Mouse (Mus musculus) hindbrain, embryonic 14.5 days (tissue): ENCODE results near the gene Nom1. TPM values are rescaled to one million over a fixed set of nuclear protein-coding genes. Genes with fewer than 3 reads are reported as not detected.

Experiments used
- ATAC-seq: fragments of 200-750 bp; cut with Nextera tagmentation; 2 replicates; pipeline ENCODE4 v1.8.0; 2017; ENCODE audit warnings: moderate number of reproducible peaks, mild to moderate bottlenecking, moderate TSS enrichment, moderate library complexity; ENCODE audit not compliant: low FRiP score
- DNase-seq: peaks from one replicate; pipeline ENCODE4 v3.0.0-alpha.2; 2015; ENCODE audit warnings: low spot score
- H3K27ac ChIP-seq: fragments of 300-500 bp; sonication (generic); 2 replicates; pipeline ENCODE4 v1.5.1; 2014; ENCODE audit warnings: mild to moderate bottlenecking, moderate library complexity
- H3K27me3 ChIP-seq: fragments of 300-500 bp; sonication (generic); 2 replicates; pipeline ENCODE4 v1.6.1; 2014; ENCODE audit warnings: mild to moderate bottlenecking, low read length, mixed read lengths; ENCODE audit not compliant: control insufficient read depth, insufficient read depth
- H3K36me3 ChIP-seq: fragments of 300-500 bp; sonication (generic); replicated peaks from 2 replicates; pipeline ENCODE4 v1.6.1; 2014; ENCODE audit not compliant: control insufficient read depth, insufficient read depth
- H3K4me1 ChIP-seq: fragments of 300-500 bp; sonication (generic); replicated peaks from 2 replicates; pipeline ENCODE4 v1.6.1; 2014; ENCODE audit warnings: antibody characterized with exemption, low read length, mixed read lengths; ENCODE audit not compliant: control insufficient read depth, insufficient read depth
- H3K4me2 ChIP-seq: fragments of 300-500 bp; sonication (generic); replicated peaks from 2 replicates; pipeline ENCODE4 v1.6.1; 2014; ENCODE audit warnings: mild to moderate bottlenecking, moderate library complexity
- H3K4me3 ChIP-seq: fragments of 300-500 bp; sonication (generic); replicated peaks from 2 replicates; pipeline ENCODE4 v1.5.1; 2014; ENCODE audit warnings: mild to moderate bottlenecking, low read length
- H3K9ac ChIP-seq: fragments of 300-500 bp; sonication (generic); 2 replicates; pipeline ENCODE4 v1.6.1; 2014
- H3K9me3 ChIP-seq: fragments of 300-500 bp; sonication (generic); 2 replicates; pipeline ENCODE4 v1.6.1; 2016; ENCODE audit warnings: low read length; ENCODE audit not compliant: control insufficient read depth
- WGBS: fragments of 180-500 bp; shearing (Covaris S2); extraction: QIAGEN DNeasy Blood & Tissue Kit; methylation state at CpG from one replicate; pipeline ENCODE4 v1.1.7; 2014; 5-methylcytosine and 5-hydroxymethylcytosine counted together
- polyA plus RNA-seq: library from polyadenylated mRNA; unstranded; fragments of >200 nt; fragmentation: Nextera tagmentation; extraction: Ambion mirVana; gene quantifications from 2 replicates; pipeline ENCODE4 v1.2.1, GENCODE M21; 2014

Gene Nom1
- polyA plus RNA-seq, 1 experiment from 2014 or later, result 14.1 TPM

- Histone ChIP-seq H3K4me1 (no peaks in the 10 kb centered on the region), H3K27ac (no peak overlapping the region), H3K27me3 (peaks cover 100% of the 10 kb centered on the region), H3K36me3 (no peaks in the 10 kb centered on the region), H3K9ac (no peak overlapping the region), H3K4me2 (no peak overlapping the region), H3K4me3 (no peak overlapping the region), H3K9me3 (no peaks in the 10 kb centered on the region)
- ATAC-seq (no peak), DNase-seq (no peak)
- WGBS, result 7% methylated on average over 1 of the region's 1 CpGs
Observed at GRCm38 (mm10) chr5:29476021-29476420, 41.6 kb downstream of the Nom1 start.

- peaks cover 100% of the 10 kb centered on the region for H3K27me3 ChIP-seq
- H3K9me3 ChIP-seq, result no peaks in the 10 kb centered on the region
- WGBS, result 1% methylated on average over 70 of the region's 73 CpGs
- no peaks in the 10 kb centered on the region for H3K36me3 ChIP-seq
- ATAC-seq (no peak), DNase-seq (no peak)
- no peaks in the 10 kb centered on the region for H3K4me1 ChIP-seq
- H3K4me2 ChIP-seq, result peak overlapping the region; percentile 43
- H3K4me3 ChIP-seq, result peak overlapping the region; percentile 15
- no peak overlapping the region for H3K9ac ChIP-seq
- no peak overlapping the region for H3K27ac ChIP-seq
Observed at GRCm38 (mm10) chr5:29477474-29478207, 43.2 kb downstream of the Nom1 start.

- Histone ChIP-seq H3K36me3 (no peaks in the 10 kb centered on the region), H3K4me2 (peak within 1 kb of the TSS; percentile 43), H3K27ac (no peak within 1 kb of the TSS), H3K9me3 (no peaks in the 10 kb centered on the region), H3K4me3 (peak within 1 kb of the TSS; percentile 15), H3K9ac (no peak within 1 kb of the TSS), H3K27me3 (peaks cover 100% of the 10 kb centered on the region), H3K4me1 (no peaks in the 10 kb centered on the region)
- ATAC-seq (no peak), DNase-seq (no peak)
- under 1% methylated on average over 65 of the region's 65 CpGs for WGBS
Observed at GRCm38 (mm10) chr5:29478208-29479197, 44.0 kb downstream of the Nom1 start, which contains the start of gene Mnx1. Gene Mnx1 (minus strand): TSS chr5:29478470.

- Histone ChIP-seq H3K4me3 (no peak overlapping the region), H3K4me2 (no peak overlapping the region), H3K27ac (no peak overlapping the region), H3K36me3 (no peaks in the 10 kb centered on the region), H3K9me3 (no peaks in the 10 kb centered on the region), H3K9ac (no peak overlapping the region), H3K4me1 (no peaks in the 10 kb centered on the region), H3K27me3 (peaks cover 100% of the 10 kb centered on the region)
- no peak for DNase-seq
- ATAC-seq, result 0 out of 2 replicates have a peak, but pooled peaks have one; percentile 19
- WGBS, result under 1% methylated on average over 14 of the region's 14 CpGs
Observed at GRCm38 (mm10) chr5:29479198-29479593, 44.7 kb downstream of the Nom1 start.

- H3K9ac ChIP-seq, result no peak overlapping the region
- ATAC-seq, result no peak
- H3K4me2 ChIP-seq, result no peak overlapping the region
- no peaks in the 10 kb centered on the region for H3K36me3 ChIP-seq
- no peaks in the 10 kb centered on the region for H3K9me3 ChIP-seq
- no peak for DNase-seq
- 6% methylated on average over 4 of the region's 4 CpGs for WGBS
- no peaks in the 10 kb centered on the region for H3K4me1 ChIP-seq
- H3K4me3 ChIP-seq, result no peak overlapping the region
- no peak overlapping the region for H3K27ac ChIP-seq
- peaks cover 100% of the 10 kb centered on the region for H3K27me3 ChIP-seq
Observed at GRCm38 (mm10) chr5:29483801-29484200, 49.3 kb downstream of the Nom1 start.

- no peak for ATAC-seq
- Histone ChIP-seq H3K27me3 (peaks cover 100% of the 10 kb centered on the region), H3K36me3 (no peaks in the 10 kb centered on the region), H3K9ac (no peak overlapping the region), H3K4me1 (no peaks in the 10 kb centered on the region), H3K4me2 (no peak overlapping the region), H3K9me3 (no peaks in the 10 kb centered on the region), H3K4me3 (no peak overlapping the region), H3K27ac (no peak overlapping the region)
- under 1% methylated on average over 38 of the region's 38 CpGs for WGBS
- no peak for DNase-seq
Observed at GRCm38 (mm10) chr5:29484965-29485940, 50.8 kb downstream of the Nom1 start.

- no peak for DNase-seq
- H3K4me2 ChIP-seq, result no peak overlapping the region
- peaks cover 98% of the 10 kb centered on the region for H3K27me3 ChIP-seq
- 2% methylated on average over 10 of the region's 10 CpGs for WGBS
- no peak overlapping the region for H3K4me3 ChIP-seq
- no peak overlapping the region for H3K27ac ChIP-seq
- ATAC-seq, result no peak
- H3K9me3 ChIP-seq, result no peaks in the 10 kb centered on the region
- no peaks in the 10 kb centered on the region for H3K4me1 ChIP-seq
- no peak overlapping the region for H3K9ac ChIP-seq
- no peaks in the 10 kb centered on the region for H3K36me3 ChIP-seq
Observed at GRCm38 (mm10) chr5:29485941-29486320, 51.5 kb downstream of the Nom1 start.

GRCm38 (mm10) chr5:29487321-29487720, 52.9 kb downstream of the Nom1 start:
- ATAC-seq (no peak), DNase-seq (no peak)
- H3K4me3 ChIP-seq, result no peak overlapping the region
- peaks cover 98% of the 10 kb centered on the region for H3K27me3 ChIP-seq
- no peaks in the 10 kb centered on the region for H3K4me1 ChIP-seq
- no peaks in the 10 kb centered on the region for H3K36me3 ChIP-seq
- 16% methylated on average over 13 of the region's 13 CpGs for WGBS
- no peak overlapping the region for H3K9ac ChIP-seq
- no peak overlapping the region for H3K4me2 ChIP-seq
- H3K9me3 ChIP-seq, result no peaks in the 10 kb centered on the region
- no peak overlapping the region for H3K27ac ChIP-seq
